Mouse (Mus musculus): ENCODE results near the gene Erbb3. TPM values are rescaled to one million over a fixed set of nuclear protein-coding genes. Genes with fewer than 3 reads are reported as not detected.

Gene Erbb3
- total RNA-seq, 4 experiments from 2014 or later, result 7.8 to 8.3 (median 8.2) TPM

DNA sequence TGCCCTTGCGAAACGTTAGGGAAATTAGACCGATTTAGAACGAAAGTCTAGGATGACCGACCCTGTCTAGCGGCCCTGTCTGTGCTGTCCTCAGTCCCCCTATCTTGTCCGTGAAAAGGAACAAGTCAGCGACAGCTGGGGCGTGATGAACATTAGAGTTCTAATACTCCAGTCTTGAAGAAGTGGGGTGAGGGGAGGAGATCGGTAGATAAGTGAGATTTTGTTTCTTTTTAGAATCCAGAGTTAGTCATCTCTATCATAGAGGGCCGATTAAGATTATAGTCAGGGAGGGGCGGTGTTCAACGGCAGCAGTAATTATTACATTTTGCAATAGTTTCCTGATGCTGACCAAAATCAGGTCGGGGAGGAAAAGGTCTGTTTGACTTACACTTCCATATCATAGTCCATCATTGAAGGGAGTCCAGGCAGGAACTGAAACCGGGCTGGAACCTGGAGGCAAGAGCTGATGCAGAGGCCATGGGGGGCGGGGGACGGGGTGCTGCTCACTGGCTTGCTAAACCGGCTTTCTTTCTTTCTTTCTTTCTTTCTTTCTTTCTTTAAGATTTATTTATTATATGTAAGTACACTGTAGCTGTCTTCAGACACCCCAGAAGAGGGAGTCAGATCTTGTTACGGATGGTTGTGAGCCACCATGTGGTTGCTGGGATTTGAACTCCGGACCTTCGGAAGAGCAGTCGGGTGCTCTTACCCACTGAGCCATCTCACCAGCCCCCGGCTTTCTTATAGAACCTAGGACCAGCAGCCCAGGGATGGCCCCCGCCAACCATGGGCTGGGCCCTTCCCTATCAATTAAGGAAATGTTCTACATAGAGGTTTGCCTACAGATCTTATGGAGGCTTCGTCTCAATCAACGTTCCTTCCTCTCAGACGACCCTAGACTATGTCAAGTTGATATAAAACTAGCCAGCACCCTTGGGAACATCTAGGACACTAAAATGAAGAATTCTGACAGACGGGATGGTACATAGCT, 62.8 kb downstream of the Erbb3 start:
- no peak for DNase-seq (ENCODE audit: low spot score in 2 of 2)

DNA sequence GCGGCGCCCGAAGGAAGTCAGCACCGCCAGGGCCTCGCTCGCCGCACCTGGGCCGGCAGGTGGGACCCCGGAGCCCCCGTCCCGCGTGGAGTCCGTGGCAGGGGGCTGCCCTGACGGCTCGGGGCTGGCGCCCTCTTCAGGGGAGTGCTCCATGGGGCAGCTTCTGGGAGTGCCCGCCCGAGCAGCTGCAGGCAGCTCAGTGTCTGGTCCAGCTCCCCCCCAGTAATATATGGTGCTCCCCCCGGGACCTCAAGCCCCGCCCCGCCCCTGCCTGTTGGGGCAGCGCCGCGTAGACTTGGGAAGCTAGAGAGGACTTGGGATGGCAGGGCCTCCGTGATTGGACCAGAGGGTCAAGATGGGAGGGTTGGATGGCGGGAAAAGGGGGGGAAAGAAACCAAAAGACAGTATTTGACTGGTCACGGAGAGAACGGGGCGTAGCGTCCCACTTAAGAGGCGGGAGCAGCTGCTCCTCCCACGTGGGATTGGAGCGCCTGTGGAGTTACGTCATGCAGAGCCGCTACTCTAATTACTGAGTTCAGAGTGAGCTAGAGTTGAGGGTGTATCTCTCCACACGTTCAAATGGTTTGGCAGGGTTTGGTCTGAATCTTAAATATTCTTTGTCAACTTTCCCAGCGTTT, 63.7 kb downstream of the Erbb3 start, which contains the start of gene Esyt1:
Gene Esyt1, minus strand, starts transcription at position 201 of the 638 bp plus-strand sequence.
- peak; percentile 60 to 93 for DNase-seq (ENCODE audit: low spot score in 2 of 2)

DNA sequence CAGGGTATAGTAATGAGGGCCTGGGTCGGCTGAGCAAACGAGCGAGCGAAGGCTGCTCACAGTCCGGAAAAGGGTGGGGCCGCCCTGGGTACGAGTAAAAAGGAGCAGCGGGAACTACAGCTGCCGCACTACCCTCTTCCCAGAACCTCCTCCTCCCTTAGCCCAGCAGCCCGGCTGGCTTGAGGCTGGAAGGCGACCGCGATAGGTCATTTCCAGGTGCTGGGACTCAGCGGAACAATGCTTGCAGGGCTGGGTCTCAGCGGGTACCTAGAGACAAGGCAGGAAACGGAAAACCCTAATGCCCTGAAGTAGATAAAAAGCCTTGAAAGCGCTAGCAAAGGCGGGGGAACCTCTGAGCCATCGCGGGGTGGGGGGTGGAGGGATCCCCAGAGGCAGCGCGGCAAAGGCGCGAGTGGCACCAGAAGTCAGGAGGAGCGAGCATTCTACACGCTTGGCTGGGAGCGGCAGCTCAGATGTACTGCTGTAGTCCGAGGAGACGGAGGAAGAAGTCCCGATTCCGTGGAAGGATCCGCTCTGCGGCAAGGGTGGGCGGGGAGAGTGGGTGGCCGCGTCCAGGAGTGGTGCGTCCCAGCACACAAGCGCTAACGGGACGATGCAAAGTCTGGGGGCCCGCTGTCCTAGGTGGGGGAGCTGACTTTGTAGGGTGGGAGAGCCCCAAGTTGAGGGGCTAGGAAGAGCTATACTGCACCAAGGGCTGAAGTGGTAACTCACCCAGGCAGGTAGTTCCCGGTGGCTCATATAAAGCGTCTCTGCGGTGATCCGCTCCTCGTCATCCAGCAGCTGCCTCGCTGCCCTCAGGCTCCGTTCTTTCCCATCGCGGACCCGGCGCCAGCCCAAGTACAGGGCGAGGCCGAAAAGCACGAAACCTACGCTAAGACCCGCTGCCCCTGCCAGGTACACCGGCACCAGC, 64.5 kb downstream of the Erbb3 start:
- DNase-seq (ENCODE audit: low spot score in 2 of 2), result no peak

DNA sequence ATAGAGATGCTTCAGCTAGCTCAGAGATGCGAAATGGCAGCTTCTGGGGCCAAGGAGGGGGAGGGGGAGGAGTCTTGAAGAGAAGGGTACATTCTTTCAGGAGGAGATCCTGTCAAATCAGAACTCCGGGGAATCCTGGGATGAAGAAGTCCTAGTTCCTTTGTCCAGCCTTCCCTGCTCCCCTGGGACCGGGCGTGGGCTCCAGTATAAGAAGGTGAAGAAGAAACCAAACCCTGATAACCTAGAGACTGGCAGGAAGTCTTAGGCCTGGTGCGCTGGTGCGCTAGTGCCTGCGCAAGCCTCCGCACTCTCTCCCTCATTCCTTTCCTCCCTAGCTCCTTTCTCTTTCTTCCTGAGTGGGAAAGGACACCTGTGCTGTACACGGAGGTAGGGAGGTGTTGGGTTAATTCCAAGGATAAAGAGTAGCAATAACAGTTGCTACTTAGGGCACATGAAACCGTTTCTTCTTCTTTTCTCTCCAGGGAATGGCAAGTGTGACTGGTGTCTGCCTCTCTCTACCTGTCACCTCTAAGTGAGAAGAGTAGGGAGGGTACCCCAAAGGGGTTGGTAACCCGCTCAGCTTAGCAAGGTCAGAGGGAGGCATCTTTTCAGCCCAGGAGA, 65.2 kb downstream of the Erbb3 start:
- no peak for DNase-seq (ENCODE audit: low spot score in 2 of 2)

DNA sequence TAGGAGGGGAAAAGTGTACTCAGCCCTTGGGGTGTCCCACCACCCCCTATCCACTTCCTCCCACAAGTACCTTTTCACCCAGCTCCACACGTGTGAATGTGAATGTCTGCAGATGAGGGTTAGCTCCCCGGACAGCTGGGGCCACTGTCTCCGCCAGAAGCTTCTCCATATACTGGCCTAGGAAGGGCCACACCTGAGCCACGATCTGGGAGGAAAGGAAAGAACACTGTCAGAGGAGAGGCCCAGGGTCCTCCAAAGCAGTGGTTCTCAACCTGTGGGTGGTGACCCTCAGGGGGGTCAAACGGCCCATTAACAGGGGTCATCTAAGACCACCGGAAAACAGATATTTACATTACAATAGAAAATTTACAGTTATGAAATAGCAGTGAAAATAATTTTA, 67.1 kb downstream of the Erbb3 start:
- no peak for DNase-seq (ENCODE audit: low spot score in 2 of 2)

DNA sequence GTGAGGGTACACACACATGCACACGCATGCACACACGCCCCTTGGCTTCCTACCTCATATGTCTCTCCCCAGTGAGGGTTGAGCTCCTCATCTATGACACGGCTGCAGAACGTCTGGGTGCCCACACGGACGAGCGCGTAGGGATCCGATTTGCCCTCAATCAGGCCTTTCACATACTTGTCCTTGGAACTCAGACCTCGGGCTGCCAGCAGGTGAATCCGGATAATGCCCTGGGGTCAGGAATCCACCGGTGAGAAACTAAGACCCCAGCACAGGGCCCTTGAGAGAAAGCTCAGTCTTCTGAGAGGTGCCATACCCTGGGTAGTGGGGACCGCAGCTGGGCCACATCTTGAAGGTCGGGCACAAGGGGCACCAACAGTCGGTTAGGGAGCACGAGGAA, 68.9 kb downstream of the Erbb3 start:
- no peak for DNase-seq (ENCODE audit: low spot score in 2 of 2)

DNA sequence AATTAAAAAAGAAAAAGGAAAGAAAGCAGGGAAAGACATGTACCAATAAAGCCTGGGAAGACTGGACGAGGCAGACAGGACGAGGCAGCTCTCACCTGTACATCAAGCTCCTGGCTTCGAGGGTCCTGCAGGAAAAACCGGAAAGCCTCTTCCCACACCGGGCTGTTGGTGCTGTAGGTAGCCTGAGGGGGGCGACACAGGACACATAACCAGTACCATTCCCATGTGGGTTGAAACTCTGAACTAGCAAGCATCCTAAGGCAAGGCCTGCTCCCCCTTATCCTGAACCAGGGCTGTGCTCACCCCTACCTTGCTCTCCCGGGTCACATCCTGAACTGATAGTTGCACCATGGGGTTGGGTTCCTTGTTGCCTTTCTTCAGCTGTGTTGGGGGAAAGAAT, 70.6 kb downstream of the Erbb3 start:
- no peak for DNase-seq (ENCODE audit: low spot score in 2 of 2)

Small RNA genes lying within 50 kb of the gene (microRNA-seq; reads per million reads assigned to microRNA genes)
- gene Gm47275 (0 reads per million in 2 experiments), gene Mir6917 (0 to 0.84 reads per million in 2 experiments)

Other genes with a start within 250 kb of the Erbb3 start
- gene Coq10a, start 220.7 kb downstream of the Erbb3 start, total RNA-seq (2022), result 10 to 100 TPM; 59.3 to 62.4 (median 61.5) TPM
- gene Ankrd52, start 212.5 kb downstream of the Erbb3 start, total RNA-seq (2022), result 10 to 100 TPM; 41.2 to 49.0 (median 44.8) TPM
- under 1 TPM in 3 of 4 experiments, not detected in 1; 0.27 to 0.61 (median 0.59) TPM for gene Slc39a5, start 188.4 kb downstream of the Erbb3 start, total RNA-seq (2022)
- 10 to 100 TPM; 90.1 to 97.4 (median 94.1) TPM for gene Nabp2, start 178.2 kb downstream of the Erbb3 start, total RNA-seq (2022)
- gene Rnf41, start 178.0 kb downstream of the Erbb3 start, total RNA-seq (2022), result 10 to 100 TPM; 72.2 to 79.3 (median 73.4) TPM
- gene Smarcc2, start 130.4 kb downstream of the Erbb3 start, total RNA-seq (2022), result 100 to 1,000 TPM; 262 to 275 (median 268) TPM
- 100 to 1,000 TPM; 555 to 620 (median 586) TPM for gene Myl6, start 95.5 kb downstream of the Erbb3 start, total RNA-seq (2022)
- 10 to 100 TPM; 29.9 to 33.3 (median 32.4) TPM for gene Myl6b, start 91.0 kb downstream of the Erbb3 start, total RNA-seq (2022)
- gene Esyt1, start 63.8 kb downstream of the Erbb3 start, total RNA-seq (2022), result 10 to 100 TPM; 11.9 to 13.7 (median 12.8) TPM
- 10 to 100 TPM; 11.7 to 16.1 (median 14.8) TPM for gene Zc3h10, start 41.9 kb downstream of the Erbb3 start, total RNA-seq (2022)
- gene Rpl41, start 40.3 kb downstream of the Erbb3 start, total RNA-seq (2022), result 1,000 to 10,000 TPM; 1,345 to 1,743 (median 1,563) TPM
- gene Pa2g4, start 23.7 kb downstream of the Erbb3 start, total RNA-seq (2022), result 10 to 100 TPM; 57.5 to 60.9 (median 59.4) TPM
- 100 to 1,000 TPM; 129 to 288 (median 207) TPM for gene Rps26, start 37.1 kb upstream of the Erbb3 start, total RNA-seq (2022)
- gene Ikzf4, start 56.3 kb upstream of the Erbb3 start, total RNA-seq (2022), result 10 to 100 TPM; 12.0 to 15.9 (median 13.8) TPM
- gene Suox, start 84.4 kb upstream of the Erbb3 start, total RNA-seq (2022), result 10 to 100 TPM; 12.7 to 14.6 (median 14.0) TPM
- 100 to 1,000 TPM; 131 to 143 (median 135) TPM for gene Rab5b, start 106.6 kb upstream of the Erbb3 start, total RNA-seq (2022)
- gene Pmel, start 114.5 kb upstream of the Erbb3 start, total RNA-seq (2022), result under 1 TPM; 0.40 to 0.98 (median 0.59) TPM
- 1 to 10 TPM; 2.5 to 5.9 (median 3.8) TPM for gene Cdk2, start 115.4 kb upstream of the Erbb3 start, total RNA-seq (2022)
- gene Dgka, start 155.2 kb upstream of the Erbb3 start, total RNA-seq (2022), result 10 to 100 TPM in 1 of 4 experiments, 1 to 10 TPM in 3; 9.0 to 10.5 (median 9.6) TPM
- gene Pym1, start 158.2 kb upstream of the Erbb3 start, total RNA-seq (2022), result 10 to 100 TPM; 28.6 to 31.6 (median 30.2) TPM
- gene Mmp19, start 201.3 kb upstream of the Erbb3 start, total RNA-seq (2022), result 1 to 10 TPM in 1 of 4 experiments, under 1 TPM in 3; 0.59 to 1.8 (median 0.85) TPM
- gene Dnajc14, start 214.4 kb upstream of the Erbb3 start, total RNA-seq (2022), result 10 to 100 TPM; 62.4 to 73.2 (median 65.8) TPM
- gene Tmem198b, start 214.7 kb upstream of the Erbb3 start, total RNA-seq (2022), result 10 to 100 TPM; 10.5 to 12.0 (median 11.4) TPM
- gene Sarnp, start 227.7 kb upstream of the Erbb3 start, total RNA-seq (2022), result 10 to 100 TPM; 29.7 to 35.2 (median 31.2) TPM
- 1 to 10 TPM; 6.5 to 8.7 (median 7.8) TPM for gene Ormdl2, start 232.0 kb upstream of the Erbb3 start, total RNA-seq (2022)